Mouse (Mus musculus) MEL (cell line): ENCODE data around the gene Prdm1. TPM values are rescaled to one million over a fixed set of nuclear protein-coding genes. Genes with fewer than 3 reads are reported as not detected.

ENCODE experiments used
- DNase-seq: peaks from one replicate; pipeline ENCODE4 v3.0.0; 2011; ENCODE audit warnings: low read depth, low spot score
- H3K27ac ChIP-seq: 2 replicates; pipeline ENCODE4 v1.5.1; 2012; ENCODE audit warnings: low read depth, mild to moderate bottlenecking, control low read depth, low read length, moderate library complexity; ENCODE audit not compliant: control insufficient read depth
- H3K27me3 ChIP-seq, 2 experiments: fragments of 150-350 bp in 1 of 2; sonication (generic) in 1 of 2; 2 replicates each; pipeline ENCODE4 v1.6.1; 2012; ENCODE audit warnings: low read length in 2 of 2, mild to moderate bottlenecking in 2 of 2, improper control_type of control experiment in 1 of 2, moderate library complexity in 1 of 2; ENCODE audit not compliant: insufficient read depth in 2 of 2, control insufficient read depth in 1 of 2
- H3K36me3 ChIP-seq, 2 experiments: 2 replicates each; pipeline ENCODE4 v1.6.1; 2012 to 2014; ENCODE audit warnings: low read length in 2 of 2, improper control_type of control experiment in 1 of 2, inconsistent platforms in 1 of 2, mild to moderate bottlenecking in 1 of 2; ENCODE audit not compliant: insufficient read depth in 2 of 2, control insufficient read depth in 1 of 2
- H3K4me1 ChIP-seq, 2 experiments: fragments of 150-350 bp in 1 of 2; sonication (generic) in 1 of 2; 2 replicates each; pipeline ENCODE4 v1.6.1; 2012; ENCODE audit warnings: low read length in 2 of 2, improper control_type of control experiment in 1 of 2, mild to moderate bottlenecking in 1 of 2; ENCODE audit not compliant: insufficient read depth in 2 of 2, control insufficient read depth in 1 of 2
- H3K4me3 ChIP-seq, 2 experiments: fragments of 150-350 bp in 1 of 2; sonication (generic) in 1 of 2; 2 replicates each; pipeline ENCODE4 v1.5.1; 2012; ENCODE audit warnings: low read depth in 2 of 2, low read length in 2 of 2, mild to moderate bottlenecking in 2 of 2, moderate library complexity in 2 of 2, control low read depth in 1 of 2, improper control_type of control experiment in 1 of 2; ENCODE audit not compliant: control insufficient read depth in 1 of 2, insufficient read depth in 1 of 2
- H3K79me2 ChIP-seq: 2 replicates; pipeline ENCODE4 v1.6.1; 2012; ENCODE audit warnings: mild to moderate bottlenecking, low read length, moderate library complexity; ENCODE audit not compliant: control insufficient read depth, poor library complexity, insufficient read depth
- H3K9ac ChIP-seq: 2 replicates; pipeline ENCODE4 v1.6.1; 2012; ENCODE audit warnings: low read depth, mild to moderate bottlenecking, control low read depth, low read length, moderate library complexity; ENCODE audit not compliant: control insufficient read depth, poor library complexity, severe bottlenecking
- H3K9me3 ChIP-seq: fragments of 150-350 bp; sonication (generic); replicated peaks from 2 replicates; pipeline ENCODE4 v1.6.1; 2012; ENCODE audit warnings: mild to moderate bottlenecking, low read length, improper control_type of control experiment, moderate library complexity; ENCODE audit not compliant: insufficient read depth
- BHLHE40 ChIP-seq: IDR thresholded peaks from 2 replicates; pipeline ENCODE4 v1.6.1; 2012; ENCODE audit warnings: low read depth, mild to moderate bottlenecking, inconsistent platforms, low read length, improper control_type of control experiment, borderline replicate concordance
- CHD1 ChIP-seq: IDR thresholded peaks from 2 replicates; pipeline ENCODE4 v1.6.1; 2012; ENCODE audit warnings: low read depth, mild to moderate bottlenecking, inconsistent platforms, low read length, improper control_type of control experiment
- CHD2 ChIP-seq: IDR thresholded peaks from 2 replicates; pipeline ENCODE4 v1.6.1; 2011; ENCODE audit warnings: low read length, improper control_type of control experiment
- CTCF ChIP-seq, 3 experiments: IDR thresholded peaks in 2 of 3; conservative IDR thresholded peaks in 1 of 3; 2 replicates each; pipeline ENCODE4 v1.5.1; 2011 to 2012; ENCODE audit warnings: low read length in 3 of 3, low read depth in 2 of 3, mild to moderate bottlenecking in 2 of 3, improper control_type of control experiment in 1 of 3, inconsistent platforms in 1 of 3, mixed read lengths in 1 of 3, moderate library complexity in 1 of 3; ENCODE audit not compliant: control insufficient read depth in 1 of 3, insufficient read depth in 1 of 3, poor library complexity in 1 of 3, severe bottlenecking in 1 of 3
- E2F4 ChIP-seq: IDR thresholded peaks from 2 replicates; pipeline ENCODE4 v1.6.1; 2011; ENCODE audit warnings: low read depth, low read length, improper control_type of control experiment, borderline replicate concordance
- ELF1 ChIP-seq: IDR thresholded peaks from 2 replicates; pipeline ENCODE4 v1.6.1; 2014; ENCODE audit warnings: low read depth, mild to moderate bottlenecking, inconsistent platforms, low read length, improper control_type of control experiment, moderate library complexity
- GABPA ChIP-seq: IDR thresholded peaks from 2 replicates; pipeline ENCODE4 v1.6.1; 2012; ENCODE audit warnings: low read depth, mild to moderate bottlenecking, inconsistent platforms, low read length, improper control_type of control experiment, moderate library complexity
- GATA1 ChIP-seq: IDR thresholded peaks from 2 replicates; pipeline ENCODE4 v1.6.1; 2011; ENCODE audit warnings: low read depth, low read length, improper control_type of control experiment
- JUND ChIP-seq: IDR thresholded peaks from 2 replicates; pipeline ENCODE4 v1.6.1; 2011; ENCODE audit warnings: low read depth, mild to moderate bottlenecking, improper control_type of control experiment, low read length
- KAT2A ChIP-seq: conservative IDR thresholded peaks from 2 replicates; pipeline ENCODE4 v1.6.1; 2012; ENCODE audit warnings: low read depth, low read length, improper control_type of control experiment, inconsistent platforms
- MAFK ChIP-seq: IDR thresholded peaks from 2 replicates; pipeline ENCODE4 v1.6.1; 2011; ENCODE audit warnings: low read depth, mild to moderate bottlenecking, low read length, improper control_type of control experiment, borderline replicate concordance
- MEF2A ChIP-seq: IDR thresholded peaks from 2 replicates; pipeline ENCODE4 v1.6.1; 2014; ENCODE audit warnings: low read depth, mild to moderate bottlenecking, inconsistent platforms, low read length, improper control_type of control experiment; ENCODE audit not compliant: poor library complexity, insufficient replicate concordance, severe bottlenecking; ENCODE audit errors: extremely low read depth
- MXI1 ChIP-seq: IDR thresholded peaks from 2 replicates; pipeline ENCODE4 v1.6.1; 2011; ENCODE audit warnings: mild to moderate bottlenecking, low read depth, low read length, improper control_type of control experiment
- MYB ChIP-seq: IDR thresholded peaks from 2 replicates; pipeline ENCODE4 v1.6.1; 2011; ENCODE audit warnings: mild to moderate bottlenecking, low read depth, low read length, improper control_type of control experiment
- MYC ChIP-seq: IDR thresholded peaks from 2 replicates; pipeline ENCODE4 v1.6.1; 2011; ENCODE audit warnings: low read depth, mild to moderate bottlenecking, low read length, improper control_type of control experiment, moderate library complexity
- POLR2AphosphoS5 ChIP-seq: IDR thresholded peaks from 2 replicates; pipeline ENCODE4 v1.6.1; 2012; ENCODE audit warnings: low read depth, borderline replicate concordance, mild to moderate bottlenecking, inconsistent platforms, low read length, moderate library complexity, mixed read lengths
- RCOR1 ChIP-seq: IDR thresholded peaks from 2 replicates; pipeline ENCODE4 v1.6.1; 2012; ENCODE audit warnings: low read depth, mild to moderate bottlenecking, inconsistent platforms, low read length, improper control_type of control experiment
- SIN3A ChIP-seq: IDR thresholded peaks from 2 replicates; pipeline ENCODE4 v1.6.1; 2012; ENCODE audit warnings: low read length, improper control_type of control experiment, inconsistent platforms
- SMC3 ChIP-seq: IDR thresholded peaks from 2 replicates; pipeline ENCODE4 v1.6.1; 2011; ENCODE audit warnings: low read depth, low read length, improper control_type of control experiment
- TCF12 ChIP-seq: IDR thresholded peaks from 2 replicates; pipeline ENCODE4 v1.6.1; 2014; ENCODE audit warnings: low read depth, mild to moderate bottlenecking, inconsistent platforms, low read length, improper control_type of control experiment, moderate library complexity
- UBTF ChIP-seq: IDR thresholded peaks from 2 replicates; pipeline ENCODE4 v1.6.1; 2012; ENCODE audit warnings: low read depth, mild to moderate bottlenecking, inconsistent platforms, low read length, improper control_type of control experiment, moderate library complexity, borderline replicate concordance; ENCODE audit not compliant: insufficient read depth
- USF1 ChIP-seq: IDR thresholded peaks from 2 replicates; pipeline ENCODE4 v1.6.1; 2014; ENCODE audit warnings: low read depth, mild to moderate bottlenecking, inconsistent platforms, low read length, improper control_type of control experiment, moderate library complexity
- USF2 ChIP-seq, 2 experiments: IDR thresholded peaks; 2 replicates each; pipeline ENCODE4 v1.6.1; 2011 to 2012; ENCODE audit warnings: improper control_type of control experiment in 2 of 2, low read length in 2 of 2, borderline replicate concordance in 1 of 2, inconsistent platforms in 1 of 2, low read depth in 1 of 2, mild to moderate bottlenecking in 1 of 2; ENCODE audit not compliant: insufficient read depth in 1 of 2
- ZC3H11A ChIP-seq: IDR thresholded peaks from 2 replicates; pipeline ENCODE4 v1.6.1; 2012; ENCODE audit warnings: low read depth, mild to moderate bottlenecking, inconsistent platforms, low read length, improper control_type of control experiment
- ZMIZ1 ChIP-seq: IDR thresholded peaks from 2 replicates; pipeline ENCODE4 v1.6.1; 2012; ENCODE audit warnings: low read depth, mild to moderate bottlenecking, inconsistent platforms, low read length, improper control_type of control experiment, moderate library complexity
- polyA plus RNA-seq, 2 experiments: library from polyadenylated mRNA; stranded (reverse) in 1 of 2; unstranded in 1 of 2; fragments of >175 nt in 1 of 2; fragments of >200 nt in 1 of 2; gene quantifications; 2 replicates each; pipeline versions ENCODE4 v1.2.1 to v1.2.4; 2012; ENCODE audit warnings: low replicate concordance in 2 of 2, low read depth in 1 of 2; ENCODE audit not compliant: insufficient read length in 2 of 2, insufficient read depth in 1 of 2, missing spikeins in 1 of 2
- total RNA-seq: library from RNA; depleted of rRNA; stranded (reverse); fragments of 300-350 nt; gene quantifications from 2 replicates; pipeline ENCODE4 v1.2.3, GENCODE M21; 2012

The Prdm1 gene
- total and polyA plus RNA-seq, 3 experiments: 0.14 TPM; not detected in 2

DNA sequence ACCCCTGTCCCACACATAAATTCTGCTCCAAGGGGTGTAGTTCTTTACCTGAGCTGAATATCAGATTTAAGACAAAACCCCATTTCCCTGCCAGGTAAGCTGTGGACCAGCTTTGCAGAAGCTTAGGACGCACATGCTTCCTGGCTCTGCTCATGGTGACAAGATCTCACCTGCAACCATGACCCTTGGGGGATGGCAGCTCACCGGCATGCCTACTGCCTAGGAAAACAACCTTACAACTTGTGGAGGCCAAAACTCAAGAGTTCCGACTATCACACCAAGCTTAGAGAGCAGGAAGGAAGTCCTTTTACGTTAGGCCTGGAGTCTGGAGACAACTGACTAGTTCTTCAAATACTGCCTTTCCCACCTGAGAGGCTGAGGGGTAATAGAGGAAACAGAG lies 64.4 kb downstream of the Prdm1 start:
- H3K79me2 ChIP-seq: no peaks in the 10 kb centered on the region
- H3K4me3 ChIP-seq: no peak overlapping the region
- H3K27ac ChIP-seq: no peak overlapping the region
- TF ChIP-seq CHD2 (no peak), RCOR1 (no peak), ZC3H11A (no peak), SMC3 (no peak), MYC (no peak), ELF1 (no peak), GABPA (no peak), MYB (no peak), MEF2A (no peak), MAFK (no peak), UBTF (no peak), MXI1 (no peak)
- 0 out of 4 replicates have a peak, but pooled peaks cover 0 to 1% of the 10 kb centered on the region in 2 experiments for H3K27me3 ChIP-seq
- peaks cover 0 to 19% of the 10 kb centered on the region in 2 experiments; a peak in 2 of 4 replicates for H3K36me3 ChIP-seq
- peaks cover 0 to 22% of the 10 kb centered on the region in 2 experiments; a peak in 3 of 4 replicates for H3K4me1 ChIP-seq
- no peak for DNase-seq
- H3K9me3 ChIP-seq: no peaks in the 10 kb centered on the region
- H3K9ac ChIP-seq: no peak overlapping the region

DNA sequence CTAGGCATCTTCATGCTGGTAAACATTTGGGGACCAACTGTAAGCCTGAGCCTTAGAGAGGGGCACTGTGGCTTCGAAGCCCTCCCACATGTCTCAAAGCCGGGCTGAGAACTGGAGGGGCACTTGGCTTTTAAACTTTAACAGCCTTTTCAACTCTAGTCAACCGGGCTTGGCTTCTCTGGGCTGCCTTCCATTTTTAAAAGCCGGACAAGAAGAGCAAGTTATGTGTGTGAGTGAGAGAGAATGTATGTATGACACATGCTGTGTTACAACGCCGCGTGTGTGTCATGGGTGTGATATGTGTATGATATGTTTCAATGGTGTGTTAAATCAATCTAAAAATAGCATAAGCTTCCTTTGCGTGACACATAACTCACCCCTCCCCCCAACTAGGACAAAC lies 66.0 kb downstream of the Prdm1 start:
- H3K36me3 ChIP-seq: peaks cover 0 to 23% of the 10 kb centered on the region in 2 experiments; a peak in 2 of 4 replicates
- H3K79me2 ChIP-seq: no peaks in the 10 kb centered on the region
- H3K4me3 ChIP-seq: no peak overlapping the region
- no peak overlapping the region for H3K9ac ChIP-seq
- H3K9me3 ChIP-seq: no peaks in the 10 kb centered on the region
- no peaks in the 10 kb centered on the region for H3K27me3 ChIP-seq
- H3K27ac ChIP-seq: no peak overlapping the region
- peaks cover 0 to 27% of the 10 kb centered on the region in 2 experiments for H3K4me1 ChIP-seq
- TF ChIP-seq GATA1 (no peak), KAT2A (no peak), GABPA (no peak), USF2 (IDR thresholded peaks at IDR 0.05; ENCODE audit: borderline replicate concordance in 1 of 2, insufficient read depth in 1 of 2, low read depth in 1 of 2, low read length in 2 of 2) (no peak), TCF12 (no peak), SMC3 (no peak), SIN3A (no peak), JUND (no peak), MEF2A (no peak), POLR2AphosphoS5 (no peak), ZC3H11A (no peak), CHD1 (no peak), E2F4 (no peak), USF1 (no peak), BHLHE40 (no peak), ZMIZ1 (no peak), ELF1 (no peak), CTCF (IDR thresholded peaks at IDR 0.05 in 2 of 3, conservative IDR thresholded peaks at IDR 0.05 in 1 of 3; ENCODE audit: control insufficient read depth in 1 of 3, insufficient read depth in 1 of 3, low read depth in 2 of 3, low read length in 3 of 3, poor library complexity in 1 of 3, severe bottlenecking in 1 of 3) (no peak), MXI1 (no peak)
- DNase-seq: no peak
